Mouse (Mus musculus) heart, embryonic 15.5 days (tissue): Measurements from ENCODE around the gene Gm49325. TPM values are rescaled to one million over a fixed set of nuclear protein-coding genes. Genes with fewer than 3 reads are reported as not detected.

ENCODE experiments used
- ATAC-seq: fragments of 200-750 bp; cut with Nextera tagmentation; replicated peaks from 2 replicates; pipeline ENCODE4 v1.8.0; 2017; ENCODE audit warnings: low read depth, moderate TSS enrichment; ENCODE audit not compliant: insufficient number of reproducible peaks, insufficient read depth, low FRiP score
- H3K27ac ChIP-seq: fragments of 300-500 bp; sonication (generic); 2 replicates; pipeline ENCODE4 v1.5.1; 2015; ENCODE audit warnings: mild to moderate bottlenecking, inconsistent platforms
- H3K27me3 ChIP-seq: fragments of 300-500 bp; sonication (generic); 2 replicates; pipeline ENCODE4 v1.6.1; 2015; ENCODE audit warnings: inconsistent platforms
- H3K36me3 ChIP-seq: fragments of 300-500 bp; sonication (generic); 2 replicates; pipeline ENCODE4 v1.6.1; 2015; ENCODE audit warnings: mild to moderate bottlenecking, inconsistent platforms
- H3K4me1 ChIP-seq: fragments of 300-500 bp; sonication (generic); replicated peaks from 2 replicates; pipeline ENCODE4 v1.6.1; 2015; ENCODE audit warnings: inconsistent platforms
- H3K4me2 ChIP-seq: fragments of 300-500 bp; sonication (generic); 2 replicates; pipeline ENCODE4 v1.6.1; 2015; ENCODE audit warnings: inconsistent platforms, mild to moderate bottlenecking, moderate library complexity
- H3K4me3 ChIP-seq: fragments of 300-500 bp; sonication (generic); 2 replicates; pipeline ENCODE4 v1.5.1; 2015; ENCODE audit warnings: mild to moderate bottlenecking, inconsistent platforms
- H3K9ac ChIP-seq: fragments of 300-500 bp; sonication (generic); 2 replicates; pipeline ENCODE4 v1.6.1; 2015; ENCODE audit warnings: mild to moderate bottlenecking, inconsistent platforms
- H3K9me3 ChIP-seq: fragments of 300-500 bp; sonication (generic); replicated peaks from 2 replicates; pipeline ENCODE4 v1.6.1; 2016; ENCODE audit warnings: inconsistent platforms
- WGBS: fragments of 180-500 bp; shearing (Covaris S2); methylation state at CpG from one replicate; pipeline ENCODE4 v1.1.7; 2015; ENCODE audit warnings: mixed read lengths; 5-methylcytosine and 5-hydroxymethylcytosine counted together
- polyA plus RNA-seq: library from polyadenylated mRNA; unstranded; fragments of >200 nt; fragmentation: Nextera tagmentation; extraction: Ambion mirVana; gene quantifications from 2 replicates; pipeline ENCODE4 v1.2.1, GENCODE M21; 2015

Gene Gm49325
- polyA plus RNA-seq, 1 experiment from 2014 or later, result 3.9 TPM

GRCm38 (mm10) chr10:77658286-77658994 lies 52.4 kb downstream of the Gm49325 start:
- no peak for ATAC-seq

GRCm38 (mm10) chr10:77663949-77664665 lies 58.1 kb downstream of the Gm49325 start:
- Histone ChIP-seq H3K9ac (no peak overlapping the region), H3K9me3 (no peaks in the 10 kb centered on the region), H3K4me3 (no peak overlapping the region), H3K27ac (no peak overlapping the region), H3K36me3 (no peaks in the 10 kb centered on the region), H3K4me2 (peak overlapping the region; percentile 37; the same call in 1 of the 2 replicates), H3K4me1 (no peaks in the 10 kb centered on the region), H3K27me3 (peaks cover 25% of the 10 kb centered on the region)
- ATAC-seq, result no peak
- 31% methylated on average over 43 of the region's 43 CpGs for WGBS

More at GRCm38 (mm10) chr10:77658286-77658994, 52.4 kb downstream of the Gm49325 start:
- Histone ChIP-seq H3K9me3 (no peaks in the 10 kb centered on the region), H3K4me3 (no peak overlapping the region), H3K9ac (no peak overlapping the region), H3K4me2 (no peak overlapping the region), H3K4me1 (no peaks in the 10 kb centered on the region), H3K36me3 (no peaks in the 10 kb centered on the region), H3K27ac (no peak overlapping the region), H3K27me3 (peaks cover 2% of the 10 kb centered on the region)
- 60% methylated on average over 15 of the region's 15 CpGs for WGBS

GRCm38 (mm10) chr10:77666342-77666741 lies 60.3 kb downstream of the Gm49325 start:
- no peak for ATAC-seq
- no peaks in the 10 kb centered on the region for H3K9me3 ChIP-seq
- H3K9ac ChIP-seq, result no peak overlapping the region
- peaks cover 25% of the 10 kb centered on the region for H3K27me3 ChIP-seq
- no peak overlapping the region for H3K27ac ChIP-seq
- WGBS, result 76% methylated on average over 8 of the region's 8 CpGs
- H3K36me3 ChIP-seq, result no peaks in the 10 kb centered on the region
- H3K4me3 ChIP-seq, result no peak overlapping the region
- no peaks in the 10 kb centered on the region for H3K4me1 ChIP-seq
- no peak overlapping the region for H3K4me2 ChIP-seq

GRCm38 (mm10) chr10:77667402-77667801 lies 61.4 kb downstream of the Gm49325 start:
- Histone ChIP-seq H3K9me3 (no peaks in the 10 kb centered on the region), H3K27me3 (peaks cover 25% of the 10 kb centered on the region), H3K4me3 (no peak overlapping the region), H3K27ac (no peak overlapping the region), H3K9ac (no peak overlapping the region), H3K36me3 (no peaks in the 10 kb centered on the region), H3K4me1 (no peaks in the 10 kb centered on the region), H3K4me2 (no peak overlapping the region)
- WGBS, result 62% methylated on average over 4 of the region's 4 CpGs
- ATAC-seq, result no peak

- 75% methylated on average over 4 of the region's 4 CpGs for WGBS
- Histone ChIP-seq H3K9me3 (no peaks in the 10 kb centered on the region), H3K4me3 (no peak overlapping the region), H3K9ac (no peak overlapping the region), H3K4me1 (no peaks in the 10 kb centered on the region), H3K27me3 (peaks cover 9% of the 10 kb centered on the region), H3K27ac (no peak overlapping the region), H3K4me2 (no peak overlapping the region), H3K36me3 (no peaks in the 10 kb centered on the region)
- ATAC-seq, result no peak
Measured at GRCm38 (mm10) chr10:77670710-77671109, 64.7 kb downstream of the Gm49325 start.

- Histone ChIP-seq H3K27me3 (peaks cover 17% of the 10 kb centered on the region), H3K4me2 (no peak overlapping the region), H3K4me1 (no peaks in the 10 kb centered on the region), H3K27ac (no peak overlapping the region), H3K4me3 (no peak overlapping the region), H3K36me3 (no peaks in the 10 kb centered on the region), H3K9me3 (no peaks in the 10 kb centered on the region), H3K9ac (no peak overlapping the region)
- no peak for ATAC-seq
- 16% methylated on average over 4 of the region's 4 CpGs for whole genome bisulfite sequencing
Measured at GRCm38 (mm10) chr10:77671519-77671918, 65.5 kb downstream of the Gm49325 start.

GRCm38 (mm10) chr10:77673765-77674164 lies 67.8 kb downstream of the Gm49325 start:
- no peak overlapping the region for H3K9ac ChIP-seq
- no peak overlapping the region for H3K27ac ChIP-seq
- no peak overlapping the region for H3K4me2 ChIP-seq
- H3K9me3 ChIP-seq, result no peaks in the 10 kb centered on the region
- peaks cover 36% of the 10 kb centered on the region for H3K27me3 ChIP-seq
- H3K4me1 ChIP-seq, result peaks cover 8% of the 10 kb centered on the region
- no peaks in the 10 kb centered on the region for H3K36me3 ChIP-seq
- ATAC-seq, result no peak
- 52% methylated on average over 13 of the region's 13 CpGs for WGBS
- H3K4me3 ChIP-seq, result no peak overlapping the region

- H3K9ac ChIP-seq, result peak overlapping the region; percentile 17; the same call in 1 of the 2 replicates
- H3K4me2 ChIP-seq, result peak overlapping the region; percentile 61
- no peak for ATAC-seq
- H3K9me3 ChIP-seq, result no peaks in the 10 kb centered on the region
- no peak overlapping the region for H3K27ac ChIP-seq
- H3K27me3 ChIP-seq, result peaks cover 57% of the 10 kb centered on the region
- H3K4me3 ChIP-seq, result peak overlapping the region; percentile 37
- H3K4me1 ChIP-seq, result peaks cover 8% of the 10 kb centered on the region
- WGBS, result 1% methylated on average over 35 of the region's 35 CpGs
- H3K36me3 ChIP-seq, result no peaks in the 10 kb centered on the region
Measured at GRCm38 (mm10) chr10:77677562-77677961, 71.6 kb downstream of the Gm49325 start.

GRCm38 (mm10) chr10:77682994-77683393 lies 77.0 kb downstream of the Gm49325 start:
- 60% methylated on average over 7 of the region's 7 CpGs for WGBS

GRCm38 (mm10) chr10:77684181-77684580 lies 78.2 kb downstream of the Gm49325 start:
- Histone ChIP-seq H3K4me1 (peaks cover 9% of the 10 kb centered on the region), H3K27me3 (peaks cover 79% of the 10 kb centered on the region), H3K36me3 (no peaks in the 10 kb centered on the region), H3K9me3 (no peaks in the 10 kb centered on the region), H3K9ac (no peak overlapping the region), H3K4me3 (no peak overlapping the region), H3K27ac (no peak overlapping the region), H3K4me2 (no peak overlapping the region)
- 40% methylated on average over 8 of the region's 8 CpGs for WGBS
- ATAC-seq, result no peak

More at GRCm38 (mm10) chr10:77682994-77683393, 77.0 kb downstream of the Gm49325 start:
- Histone ChIP-seq H3K4me3 (no peak overlapping the region), H3K27ac (no peak overlapping the region), H3K4me1 (peaks cover 9% of the 10 kb centered on the region), H3K27me3 (peaks cover 79% of the 10 kb centered on the region), H3K4me2 (no peak overlapping the region), H3K36me3 (no peaks in the 10 kb centered on the region), H3K9me3 (no peaks in the 10 kb centered on the region), H3K9ac (no peak overlapping the region)
- ATAC-seq, result no peak

- Histone ChIP-seq H3K27me3 (peaks cover 71% of the 10 kb centered on the region), H3K36me3 (no peaks in the 10 kb centered on the region), H3K4me1 (peaks cover 9% of the 10 kb centered on the region), H3K9me3 (no peaks in the 10 kb centered on the region), H3K27ac (no peak within 1 kb of the TSS), H3K4me2 (peak within 1 kb of the TSS; percentile 40), H3K4me3 (0 out of 2 replicates have a peak within 1 kb of the TSS, but pooled peaks have one; percentile 6), H3K9ac (no peak within 1 kb of the TSS)
- WGBS, result 3% methylated on average over 22 of the region's 22 CpGs
- ATAC-seq, result no peak
Measured at GRCm38 (mm10) chr10:77685895-77686664, 80.1 kb downstream of the Gm49325 start, which contains the start of gene Tspear. Gene Tspear, plus strand, starts transcription at chr10:77686569.
